Mouse (Mus musculus) C3H10T1/2 (cell line): Measurements from ENCODE around the gene Ubr3. TPM values are rescaled to one million over a fixed set of nuclear protein-coding genes. Genes with fewer than 3 reads are reported as not detected.

Source experiments
- polyA plus RNA-seq, 2 experiments: library from polyadenylated mRNA; unstranded; fragments of >200 nt; fragmentation: generic; extraction: Trizol; gene quantifications; one replicate each; pipeline ENCODE4 v1.2.1; 2012; ENCODE audit warnings: missing spikeins in 2 of 2

Gene Ubr3
- polyA plus RNA-seq, result 1 to 10 TPM in 1 of 2 experiments, under 1 TPM in 1; 0.50 to 7.3 TPM

DNA sequence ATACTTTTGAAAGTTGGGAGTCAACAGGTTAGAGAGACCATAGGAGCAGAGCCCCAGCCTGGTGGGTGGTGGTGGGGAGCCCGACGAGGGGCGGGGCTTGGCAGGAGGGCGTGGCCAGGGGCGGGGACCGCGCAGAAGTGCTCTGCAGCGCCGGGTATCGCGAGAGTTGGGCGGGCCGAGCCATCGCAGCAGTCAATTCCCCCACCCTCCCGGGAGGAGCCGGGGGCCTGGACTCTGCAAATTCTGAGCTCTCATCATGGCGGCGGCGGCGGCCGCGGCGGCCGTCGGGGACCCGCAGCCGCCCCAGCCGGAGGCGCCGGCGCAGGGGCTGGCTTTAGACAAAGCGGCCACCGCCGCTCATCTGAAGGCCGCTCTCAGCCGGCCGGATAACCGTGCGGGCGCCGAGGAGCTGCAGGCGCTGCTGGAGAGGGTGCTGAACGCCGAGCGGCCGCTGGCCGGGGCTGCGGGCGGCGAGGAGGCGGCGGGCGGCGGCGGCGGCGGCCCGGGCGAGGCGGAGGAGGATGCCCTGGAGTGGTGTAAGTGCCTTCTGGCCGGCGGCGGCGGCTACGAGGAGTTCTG, at the start of gene Ubr3:
Ubr3 (plus strand) TSS at position 208 of the 579 bp plus-strand sequence.

GRCm38 (mm10) chr2:69861485-69862091, 35.5 kb upstream of the Ubr3 start, which contains the start of gene Ssb:
Ssb (plus strand) TSS chr2:69861562.

GRCm38 (mm10) chr2:69885451-69886305, 11.4 kb upstream of the Ubr3 start, which contains the start of gene Mettl5:
Mettl5 (minus strand) TSS chr2:69885615.

DNA sequence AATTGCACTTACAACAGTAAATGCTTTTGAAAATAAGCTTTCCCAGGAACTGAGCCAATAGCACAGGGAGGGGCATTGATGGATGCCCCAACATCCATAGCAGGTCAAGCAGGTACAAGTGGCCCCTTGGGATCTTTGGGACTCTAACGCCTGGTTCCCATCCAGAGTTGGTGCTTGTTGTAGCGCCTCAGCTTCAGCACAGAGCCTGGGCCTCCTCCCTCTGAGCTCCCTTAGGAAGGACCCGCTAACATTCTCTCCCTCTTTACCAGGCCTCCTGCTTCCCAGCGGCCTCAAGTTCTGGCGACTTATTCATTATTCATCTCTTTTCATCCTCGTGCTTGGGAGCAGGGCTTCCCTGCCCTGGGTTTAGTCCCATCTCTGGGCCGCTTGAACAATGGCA, 141.7 kb downstream of the Ubr3 start, which contains the start of gene Myo3b:
Myo3b (plus strand) TSS at position 375 of the 400 bp plus-strand sequence.

Other genes starting within 250 kb of the Ubr3 start
- under 1 TPM; 0.01 to 0.08 TPM for gene Klhl41, start 227.1 kb upstream of the Ubr3 start, polyA plus RNA-seq
- 1 to 10 TPM in 1 of 2 experiments, under 1 TPM in 1; 0.36 to 3.1 TPM for gene Fastkd1, start 183.7 kb upstream of the Ubr3 start, polyA plus RNA-seq
- gene Ppig, start 174.7 kb upstream of the Ubr3 start, polyA plus RNA-seq, result 1 to 10 TPM; 3.4 to 5.4 TPM
- under 1 TPM; 0.04 to 0.83 TPM for gene Ccdc173, start 107.7 kb upstream of the Ubr3 start, polyA plus RNA-seq
- 1 to 10 TPM in 1 of 2 experiments, under 1 TPM in 1; 0.51 to 7.3 TPM for gene Phospho2, start 107.6 kb upstream of the Ubr3 start, polyA plus RNA-seq
- 1 to 10 TPM in 1 of 2 experiments, under 1 TPM in 1; 0.15 to 1.6 TPM for gene Klhl23, start 75.3 kb upstream of the Ubr3 start, polyA plus RNA-seq
- 10 to 100 TPM in 1 of 2 experiments, 1 to 10 TPM in 1; 4.2 to 17.9 TPM for gene Ssb, start 35.7 kb upstream of the Ubr3 start, polyA plus RNA-seq
- gene Mettl5, start 11.6 kb upstream of the Ubr3 start, polyA plus RNA-seq, result 1 to 10 TPM; 1.3 to 5.1 TPM
- gene Myo3b, start 141.9 kb downstream of the Ubr3 start, polyA plus RNA-seq, result not detected